Comparison of ENCODE assay signal across 9 mouse cellular contexts in the genomic region with DNA sequence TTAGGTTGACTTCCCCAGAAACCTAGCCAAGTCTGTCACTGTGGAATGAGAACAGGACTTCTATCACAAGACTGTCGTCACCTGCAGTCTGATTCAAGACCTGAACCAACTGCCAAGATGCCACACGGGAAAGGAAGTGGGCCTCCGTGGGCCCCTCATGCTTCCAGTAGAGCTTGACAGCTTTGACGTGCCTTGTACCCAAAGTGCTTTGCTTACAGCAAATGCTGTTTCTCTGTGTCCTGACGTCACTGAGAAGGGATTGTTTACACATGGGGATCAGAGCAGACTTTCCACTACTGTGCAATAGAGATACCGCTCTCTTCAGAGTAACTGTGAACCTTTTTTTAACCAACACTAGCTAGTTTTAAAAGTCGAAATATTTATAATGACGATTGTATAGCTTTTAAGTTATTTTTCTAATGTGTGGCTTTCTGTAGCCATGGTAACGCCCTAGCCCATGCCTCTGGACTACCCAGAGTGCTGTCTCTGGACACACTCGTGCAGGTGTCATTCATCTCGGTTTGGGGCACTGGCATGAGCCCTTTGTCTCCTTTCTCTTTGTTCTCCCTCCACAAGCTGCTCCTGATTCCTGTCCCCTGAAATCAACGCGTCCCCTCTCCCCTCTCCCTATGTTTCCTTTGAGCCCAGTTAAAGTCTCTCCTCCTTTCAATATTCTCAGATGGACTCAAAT. TPM values are rescaled to one million over a fixed set of nuclear protein-coding genes. Genes with fewer than 3 reads are reported as not detected.
DNase-seq lines count a peak whose midpoint lies in the region; ATAC-seq lines count a peak whose summit lies in the region.
"Had no signal": no experiment of that assay in that cellular context is flagged by ENCODE, and none has a peak within 500 bp of the region (broad histone marks: within the 10 kb centered on the region; RNA-seq: fewer than 3 reads in every experiment).

No protein-coding gene starts in this region.

- H3K9ac ChIP-seq in forebrain, embryonic 12.5 days: no peak overlapping the region
- H3K9ac ChIP-seq in forebrain, embryonic 13.5 days: no peak overlapping the region
- H3K9ac ChIP-seq in liver, embryonic 16.5 days (ENCODE audit: low read depth, low read length): no peak overlapping the region
- H3K9ac ChIP-seq in midbrain, embryonic 12.5 days (replicated peaks): no peak overlapping the region

- ATAC-seq in forebrain, embryonic 12.5 days (ENCODE audit: low FRiP score): 0 out of 2 replicates have a peak, but pooled peaks have one; percentile 30
- ATAC-seq in forebrain, embryonic 13.5 days: no peak
- ATAC-seq in liver, embryonic 16.5 days (ENCODE audit: low read depth): peak; percentile 64
- peak; percentile 76; the same call in 1 of the 2 replicates for ATAC-seq in midbrain, embryonic 12.5 days (ENCODE audit: low FRiP score, low read depth)

- no peak overlapping the region for H3K4me3 ChIP-seq in forebrain, embryonic 12.5 days (replicated peaks)
- H3K4me3 ChIP-seq in forebrain, embryonic 13.5 days: no peak overlapping the region
- H3K4me3 ChIP-seq in liver, embryonic 16.5 days (ENCODE audit: low read depth, low read length): no peak overlapping the region
- H3K4me3 ChIP-seq in midbrain, embryonic 12.5 days: no peak overlapping the region
- H3K4me3 ChIP-seq: embryonic facial prominence, embryonic 10.5 days had no signal

- peaks cover 27% of the 10 kb centered on the region for H3K36me3 ChIP-seq in forebrain, embryonic 12.5 days (replicated peaks)
- peaks cover 35% of the 10 kb centered on the region for H3K36me3 ChIP-seq in forebrain, embryonic 13.5 days (ENCODE audit: poor library complexity, severe bottlenecking)
- H3K36me3 ChIP-seq in liver, embryonic 16.5 days (ENCODE audit: control insufficient read depth, insufficient read depth): no peaks in the 10 kb centered on the region
- 0 out of 2 replicates have a peak, but pooled peaks cover 18% of the 10 kb centered on the region for H3K36me3 ChIP-seq in midbrain, embryonic 12.5 days

- WGBS in forebrain, embryonic 12.5 days: 43% methylated on average over 13 of the region's 13 CpGs
- 35% methylated on average over 13 of the region's 13 CpGs for WGBS in forebrain, embryonic 13.5 days
- WGBS in liver, embryonic 16.5 days (ENCODE audit: insufficient replicate concordance): 39% methylated on average over 13 of the region's 13 CpGs
- 39% methylated on average over 13 of the region's 13 CpGs for WGBS in midbrain, embryonic 12.5 days

- no peaks in the 10 kb centered on the region for H3K27me3 ChIP-seq in forebrain, embryonic 12.5 days
- no peaks in the 10 kb centered on the region for H3K27me3 ChIP-seq in forebrain, embryonic 13.5 days
- H3K27me3 ChIP-seq in liver, embryonic 16.5 days (ENCODE audit: control insufficient read depth, insufficient read depth, low read depth, low read length): no peaks in the 10 kb centered on the region
- no peaks in the 10 kb centered on the region for H3K27me3 ChIP-seq in midbrain, embryonic 12.5 days

- DNase-seq in liver: no peak
- DNase-seq in thymus, postnatal 25 days: peak; percentile 49
- DNase-seq in cerebellum, postnatal 4 days (ENCODE audit: low spot score in 2 of 2): no peak
- DNase-seq in urinary bladder, postnatal 36 days (ENCODE audit: low spot score in 2 of 2): no peak

- H3K9me3 ChIP-seq in forebrain, embryonic 12.5 days: no peaks in the 10 kb centered on the region
- no peaks in the 10 kb centered on the region for H3K9me3 ChIP-seq in forebrain, embryonic 13.5 days (replicated peaks)
- no peaks in the 10 kb centered on the region for H3K9me3 ChIP-seq in liver, embryonic 16.5 days (replicated peaks; ENCODE audit: control insufficient read depth, low read length)
- H3K9me3 ChIP-seq in midbrain, embryonic 12.5 days: no peaks in the 10 kb centered on the region
- H3K9me3 ChIP-seq: embryonic facial prominence, embryonic 10.5 days had no signal

- no peak overlapping the region for H3K27ac ChIP-seq in forebrain, embryonic 12.5 days
- H3K27ac ChIP-seq in forebrain, embryonic 13.5 days: no peak overlapping the region
- no peak overlapping the region for H3K27ac ChIP-seq in liver, embryonic 16.5 days (ENCODE audit: low read length)
- H3K27ac ChIP-seq in midbrain, embryonic 12.5 days (replicated peaks): peak overlapping the region; percentile 31
- H3K27ac ChIP-seq: embryonic facial prominence, embryonic 10.5 days had no signal

- no peak overlapping the region for H3K4me2 ChIP-seq in forebrain, embryonic 12.5 days
- H3K4me2 ChIP-seq in forebrain, embryonic 13.5 days: no peak overlapping the region
- no peak overlapping the region for H3K4me2 ChIP-seq in liver, embryonic 16.5 days (ENCODE audit: low read depth, low read length)
- H3K4me2 ChIP-seq in midbrain, embryonic 12.5 days (replicated peaks): no peak overlapping the region; the same call in 1 of the 2 replicates

- H3K4me1 ChIP-seq in forebrain, embryonic 12.5 days: peaks cover 10% of the 10 kb centered on the region
- peaks cover 9% of the 10 kb centered on the region for H3K4me1 ChIP-seq in forebrain, embryonic 13.5 days
- H3K4me1 ChIP-seq in liver, embryonic 16.5 days (ENCODE audit: control insufficient read depth, low read depth, low read length): peaks cover 11% of the 10 kb centered on the region
- H3K4me1 ChIP-seq in midbrain, embryonic 12.5 days: peaks cover 14% of the 10 kb centered on the region

RNA-seq across cellular contexts. Expression of a gene that starts 8.7 kb away (rescaled TPM):
- polyA plus RNA-seq in forebrain, embryonic 12.5 days (2016; fragmentation: Nextera tagmentation; extraction: Ambion mirVana): 41.8 and 43.2 TPM in 2 replicates
- 33.1 and 33.2 TPM in 2 replicates for polyA plus RNA-seq in forebrain, embryonic 13.5 days (2015; fragmentation: Nextera tagmentation; extraction: Ambion mirVana)
- 15.1 and 16.0 TPM in 2 replicates for polyA plus RNA-seq in liver, embryonic 16.5 days (2015; fragmentation: Nextera tagmentation; extraction: Ambion mirVana)
- polyA plus RNA-seq in midbrain, embryonic 12.5 days (2016; fragmentation: Nextera tagmentation; extraction: Ambion mirVana): 45.9 and 46.1 TPM in 2 replicates

RNA-seq across cellular contexts. Expression of a gene that starts 43.9 kb away (rescaled TPM):
- polyA plus RNA-seq in forebrain, embryonic 12.5 days (2016; fragmentation: Nextera tagmentation; extraction: Ambion mirVana): 9.5 and 10.5 TPM in 2 replicates
- polyA plus RNA-seq in forebrain, embryonic 13.5 days (2015; fragmentation: Nextera tagmentation; extraction: Ambion mirVana): 6.9 and 7.0 TPM in 2 replicates
- 0.80 and 0.86 TPM in 2 replicates for polyA plus RNA-seq in liver, embryonic 16.5 days (2015; fragmentation: Nextera tagmentation; extraction: Ambion mirVana)
- 6.8 and 11.3 TPM in 2 replicates for polyA plus RNA-seq in midbrain, embryonic 12.5 days (2016; fragmentation: Nextera tagmentation; extraction: Ambion mirVana)
